Mouse (Mus musculus): ENCODE measurements around the gene Vmn2r18. TPM values are rescaled to one million over a fixed set of nuclear protein-coding genes. Genes with fewer than 3 reads are reported as not detected.

Vmn2r18 gene
- 0.14 and 0.15 TPM in 2 replicates for polyA plus RNA-seq (2015; fragmentation: Nextera tagmentation; extraction: Ambion mirVana)

DNA sequence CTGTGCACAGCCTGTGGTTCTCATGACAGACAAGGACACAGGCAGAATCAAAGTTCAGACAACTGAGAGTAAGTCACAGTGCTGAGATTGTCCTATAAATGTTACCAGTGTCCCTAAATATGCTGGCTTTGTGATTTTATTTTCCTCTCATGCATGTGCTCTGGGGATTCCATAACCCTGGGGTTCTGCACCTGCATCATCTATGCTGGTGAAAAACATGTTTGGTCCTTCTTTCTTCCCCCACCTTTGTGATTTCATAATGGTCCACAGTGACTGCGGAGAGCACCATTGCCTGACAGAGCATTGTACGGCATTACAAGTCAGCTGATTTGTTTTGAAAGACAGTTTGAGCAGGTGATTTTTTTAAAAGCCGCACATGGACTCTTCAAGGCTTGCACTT lies at the start of gene Vmn2r18:
Vmn2r18 (minus strand) TSS at position 101 of the 400 bp plus-strand sequence.
- Histone ChIP-seq H3K27me3 (ENCODE audit: insufficient read depth, low read length) (no peaks in the 10 kb centered on the region), H3K9me3 (ENCODE audit: low read length) (no peaks in the 10 kb centered on the region), H3K27ac (ENCODE audit: low read length) (no peak within 1 kb of the TSS), H3K36me3 (ENCODE audit: insufficient read depth, low read length) (no peaks in the 10 kb centered on the region), H3K4me2 (replicated peaks; ENCODE audit: low read depth, low read length) (no peak within 1 kb of the TSS), H3K4me3 (ENCODE audit: low read length) (no peak within 1 kb of the TSS), H3K4me1 (ENCODE audit: insufficient read depth, low read length) (no peaks in the 10 kb centered on the region), H3K9ac (replicated peaks; ENCODE audit: low read length) (no peak within 1 kb of the TSS)
- 94% methylated on average over 3 of the region's 3 CpGs for whole genome bisulfite sequencing
- ATAC-seq (ENCODE audit: low FRiP score, low TSS enrichment): no peak

- no peak overlapping the region for H3K27ac ChIP-seq (ENCODE audit: low read length)
- peak overlapping the region; percentile 79 for H3K4me2 ChIP-seq (replicated peaks; ENCODE audit: low read depth, low read length)
- peaks cover 11% of the 10 kb centered on the region for H3K4me1 ChIP-seq (ENCODE audit: insufficient read depth, low read length)
- H3K9me3 ChIP-seq (ENCODE audit: low read length): no peaks in the 10 kb centered on the region
- no peak overlapping the region for H3K9ac ChIP-seq (replicated peaks; ENCODE audit: low read length)
- no peak for ATAC-seq (ENCODE audit: low FRiP score, low TSS enrichment)
- H3K36me3 ChIP-seq (ENCODE audit: insufficient read depth, low read length): peaks cover 25% of the 10 kb centered on the region
- H3K27me3 ChIP-seq (ENCODE audit: insufficient read depth, low read length): no peaks in the 10 kb centered on the region
- 67% methylated on average over 3 of the region's 3 CpGs for WGBS
- peak overlapping the region; percentile 69 for H3K4me3 ChIP-seq (ENCODE audit: low read length)
These were observed 45.6 kb upstream of the Vmn2r18 start for GRCm38 (mm10) chr5:151651411-151651784.

DNA sequence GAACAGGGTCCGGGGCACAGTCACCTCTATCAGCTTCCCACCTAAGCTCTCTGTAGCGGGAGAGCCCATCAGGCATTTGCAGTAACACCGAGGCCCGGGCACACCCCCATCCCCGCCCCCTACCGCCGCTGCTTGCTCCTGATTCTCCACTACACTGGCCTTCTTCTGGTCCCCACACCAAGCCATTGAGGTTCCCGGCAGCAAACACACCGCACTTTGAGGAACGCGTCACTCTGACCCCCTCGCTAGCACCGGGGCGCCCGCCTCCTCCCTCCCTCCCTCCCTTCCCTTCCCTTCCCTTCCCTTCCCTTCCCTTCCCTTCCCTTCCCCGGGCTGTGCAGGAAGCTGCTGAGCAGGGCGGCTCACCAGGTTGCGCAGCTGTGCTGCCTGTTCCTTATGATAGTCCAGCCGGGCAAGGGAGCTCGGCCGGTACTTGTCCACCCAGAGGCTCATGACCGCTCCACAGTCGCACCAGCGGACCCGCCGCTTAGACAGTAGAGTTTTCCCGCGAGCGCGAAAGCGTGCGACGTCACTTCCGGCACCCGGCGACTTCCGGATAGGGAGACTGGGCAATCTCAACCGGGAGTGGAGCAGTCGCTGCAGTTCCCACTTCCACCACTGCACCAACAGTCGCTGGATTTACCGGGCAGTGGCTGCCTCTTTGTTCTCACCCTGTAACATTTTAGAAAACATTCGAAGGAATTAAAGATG lies 45.0 kb upstream of the Vmn2r18 start, which contains the start of gene Rfc3:
Rfc3 (minus strand) TSS at position 543 of the 711 bp plus-strand sequence.
- H3K27ac ChIP-seq (ENCODE audit: low read length): peak within 1 kb of the TSS; percentile 77
- no peaks in the 10 kb centered on the region for H3K9me3 ChIP-seq (ENCODE audit: low read length)
- H3K9ac ChIP-seq (replicated peaks; ENCODE audit: low read length): peak within 1 kb of the TSS; percentile 77
- H3K27me3 ChIP-seq (ENCODE audit: insufficient read depth, low read length): no peaks in the 10 kb centered on the region
- H3K4me1 ChIP-seq (ENCODE audit: insufficient read depth, low read length): peaks cover 11% of the 10 kb centered on the region
- under 1% methylated on average over 41 of the region's 42 CpGs for WGBS
- H3K4me3 ChIP-seq (ENCODE audit: low read length): peak within 1 kb of the TSS; percentile 69
- ATAC-seq (ENCODE audit: low FRiP score, low TSS enrichment): peak; percentile 99
- peak within 1 kb of the TSS; percentile 79 for H3K4me2 ChIP-seq (replicated peaks; ENCODE audit: low read depth, low read length)
- peaks cover 30% of the 10 kb centered on the region for H3K36me3 ChIP-seq (ENCODE audit: insufficient read depth, low read length)

GRCm38 (mm10) chr5:151644845-151645244 lies 39.0 kb upstream of the Vmn2r18 start:
- no peak overlapping the region for H3K27ac ChIP-seq (ENCODE audit: low read length)
- peaks cover 84% of the 10 kb centered on the region for H3K36me3 ChIP-seq (ENCODE audit: insufficient read depth, low read length)
- no peak for ATAC-seq (ENCODE audit: low FRiP score, low TSS enrichment)
- H3K9ac ChIP-seq (replicated peaks; ENCODE audit: low read length): no peak overlapping the region
- H3K4me1 ChIP-seq (ENCODE audit: insufficient read depth, low read length): peaks cover 6% of the 10 kb centered on the region
- H3K9me3 ChIP-seq (ENCODE audit: low read length): 0 out of 2 replicates have a peak, but pooled peaks cover 3% of the 10 kb centered on the region
- 95% methylated on average over 7 of the region's 7 CpGs for WGBS
- H3K4me2 ChIP-seq (replicated peaks; ENCODE audit: low read depth, low read length): no peak overlapping the region
- H3K27me3 ChIP-seq (ENCODE audit: insufficient read depth, low read length): no peaks in the 10 kb centered on the region
- no peak overlapping the region for H3K4me3 ChIP-seq (ENCODE audit: low read length)

GRCm38 (mm10) chr5:151642867-151643266 lies 37.0 kb upstream of the Vmn2r18 start:
- WGBS: 85% methylated on average over 5 of the region's 5 CpGs
- Histone ChIP-seq H3K4me2 (replicated peaks; ENCODE audit: low read depth, low read length) (no peak overlapping the region), H3K4me3 (ENCODE audit: low read length) (no peak overlapping the region), H3K36me3 (ENCODE audit: insufficient read depth, low read length) (peaks cover 73% of the 10 kb centered on the region), H3K9ac (replicated peaks; ENCODE audit: low read length) (no peak overlapping the region), H3K27ac (ENCODE audit: low read length) (no peak overlapping the region), H3K9me3 (ENCODE audit: low read length) (0 out of 2 replicates have a peak, but pooled peaks cover 3% of the 10 kb centered on the region), H3K27me3 (ENCODE audit: insufficient read depth, low read length) (no peaks in the 10 kb centered on the region), H3K4me1 (ENCODE audit: insufficient read depth, low read length) (no peaks in the 10 kb centered on the region)
- ATAC-seq (ENCODE audit: low FRiP score, low TSS enrichment): no peak

DNA sequence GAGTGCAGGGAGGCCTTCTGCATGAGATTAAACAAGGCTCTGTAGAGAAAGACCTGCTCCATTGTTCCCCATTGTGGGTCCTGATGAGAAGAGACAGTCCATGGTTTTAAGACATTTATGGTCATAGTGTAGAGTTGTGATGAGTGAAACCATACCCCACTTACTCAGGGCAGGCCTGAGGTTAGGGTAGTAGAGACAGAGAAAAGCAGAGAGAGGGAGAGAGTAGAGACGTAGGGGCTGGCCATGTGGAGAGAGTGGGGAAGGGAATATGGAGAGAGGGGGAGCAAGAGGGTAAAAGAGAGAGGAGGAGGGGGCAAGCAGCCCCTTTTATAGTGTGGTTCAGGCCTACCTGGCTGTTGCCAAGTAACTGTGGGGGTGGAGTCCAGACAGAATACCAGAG lies 36.3 kb upstream of the Vmn2r18 start:
- Histone ChIP-seq H3K4me2 (replicated peaks; ENCODE audit: low read depth, low read length) (no peak overlapping the region), H3K27ac (ENCODE audit: low read length) (no peak overlapping the region), H3K27me3 (ENCODE audit: insufficient read depth, low read length) (no peaks in the 10 kb centered on the region), H3K9me3 (ENCODE audit: low read length) (0 out of 2 replicates have a peak, but pooled peaks cover 3% of the 10 kb centered on the region), H3K9ac (replicated peaks; ENCODE audit: low read length) (no peak overlapping the region), H3K36me3 (ENCODE audit: insufficient read depth, low read length) (peaks cover 66% of the 10 kb centered on the region), H3K4me1 (ENCODE audit: insufficient read depth, low read length) (no peaks in the 10 kb centered on the region), H3K4me3 (ENCODE audit: low read length) (no peak overlapping the region)
- WGBS: 100% methylated on average over 1 of the region's 1 CpGs
- ATAC-seq (ENCODE audit: low FRiP score, low TSS enrichment): no peak; the same call in 1 of the 2 replicates

- Histone ChIP-seq H3K27ac (ENCODE audit: low read length) (no peak overlapping the region), H3K27me3 (ENCODE audit: insufficient read depth, low read length) (no peaks in the 10 kb centered on the region), H3K36me3 (ENCODE audit: insufficient read depth, low read length) (no peaks in the 10 kb centered on the region), H3K9me3 (ENCODE audit: low read length) (no peaks in the 10 kb centered on the region), H3K4me3 (ENCODE audit: low read length) (no peak overlapping the region), H3K9ac (replicated peaks; ENCODE audit: low read length) (no peak overlapping the region), H3K4me2 (replicated peaks; ENCODE audit: low read depth, low read length) (no peak overlapping the region), H3K4me1 (ENCODE audit: insufficient read depth, low read length) (no peaks in the 10 kb centered on the region)
- ATAC-seq (ENCODE audit: low FRiP score, low TSS enrichment): no peak
- 21% methylated on average over 1 of the region's 1 CpGs for WGBS
These were observed 4.1 kb downstream of the Vmn2r18 start for GRCm38 (mm10) chr5:151601696-151602095.

Other genes starting within 250 kb of the Vmn2r18 start
- gene Gm42906, start 177.9 kb downstream of the Vmn2r18 start, polyA plus RNA-seq (2015; fragmentation: Nextera tagmentation; extraction: Ambion mirVana): not detected in 2 replicates
- 99.5 and 100 TPM in 2 replicates for gene Rfc3, start 45.2 kb upstream of the Vmn2r18 start, polyA plus RNA-seq (2015; fragmentation: Nextera tagmentation; extraction: Ambion mirVana)

Measured in kidney, embryonic 16.5 days (tissue).